Mouse (Mus musculus): ENCODE results near the gene Krt39. TPM values are rescaled to one million over a fixed set of nuclear protein-coding genes. Genes with fewer than 3 reads are reported as not detected.

The Krt39 gene
- total RNA-seq, 1 experiment, result not detected

- TF ChIP-seq ZC3H11A (IDR thresholded peaks at IDR 0.05; ENCODE audit: borderline replicate concordance, low read depth, low read length) (no peak), MAFK (IDR thresholded peaks at IDR 0.05; ENCODE audit: insufficient read depth, low read depth, low read length) (no peak), HCFC1 (IDR thresholded peaks at IDR 0.05; ENCODE audit: borderline replicate concordance, insufficient read depth, low read length) (no peak), CHD2 (IDR thresholded peaks at IDR 0.05; ENCODE audit: low read depth, low read length) (no peak), ZNF384 (IDR thresholded peaks at IDR 0.05; ENCODE audit: low read depth, low read length) (no peak)
Observed at GRCm38 (mm10) chr11:99468566-99468965, 52.6 kb downstream of the Krt39 start.

GRCm38 (mm10) chr11:99466316-99466715, 54.8 kb downstream of the Krt39 start:
- Histone ChIP-seq H3K27ac (ENCODE audit: insufficient read depth, low read depth, low read length, poor library complexity, severe bottlenecking) (no peak overlapping the region), H3K9me3 (ENCODE audit: control insufficient read depth, insufficient read depth, low read depth, low read length) (no peaks in the 10 kb centered on the region), H3K4me1 (ENCODE audit: control insufficient read depth in 2 of 2, insufficient read depth in 2 of 2, low read length in 2 of 2, poor library complexity in 1 of 2) (no peaks in the 10 kb centered on the region), H3K9ac (ENCODE audit: insufficient read depth, low read depth, low read length, poor library complexity, severe bottlenecking) (no peak overlapping the region), H3K4me3 (ENCODE audit: insufficient read depth in 1 of 2, low read depth in 1 of 2, low read length in 2 of 2, poor library complexity in 1 of 2, severe bottlenecking in 1 of 2) (no peak overlapping the region), H3K36me3 (ENCODE audit: control insufficient read depth, insufficient read depth, low read length, poor library complexity, severe bottlenecking) (no peaks in the 10 kb centered on the region)
- no peak for TF ChIP-seq CHD2 (IDR thresholded peaks at IDR 0.05; ENCODE audit: low read depth, low read length)
- TF ChIP-seq MAFK (IDR thresholded peaks at IDR 0.05; ENCODE audit: insufficient read depth, low read depth, low read length), result no peak
- TF ChIP-seq ZNF384 (IDR thresholded peaks at IDR 0.05; ENCODE audit: low read depth, low read length), result no peak
- TF ChIP-seq ZC3H11A (IDR thresholded peaks at IDR 0.05; ENCODE audit: borderline replicate concordance, low read depth, low read length), result no peak
- TF ChIP-seq HCFC1 (IDR thresholded peaks at IDR 0.05; ENCODE audit: borderline replicate concordance, insufficient read depth, low read length), result no peak
- DNase-seq (ENCODE audit: low read depth, low spot score), result no peak
- in situ Hi-C loops (cut with MboI; ENCODE audit: low sequenced_read_pairs in 2 of 2, unreplicated experiment in 2 of 2), result loop anchor here (5.0 to 10.0 kb wide), 2 partner anchors 828 to 831 kb away; no protein-coding TSS in a partner anchor

More at GRCm38 (mm10) chr11:99468566-99468965, 52.6 kb downstream of the Krt39 start:
- Histone ChIP-seq H3K27ac (ENCODE audit: insufficient read depth, low read depth, low read length, poor library complexity, severe bottlenecking) (no peak overlapping the region), H3K36me3 (ENCODE audit: control insufficient read depth, insufficient read depth, low read length, poor library complexity, severe bottlenecking) (no peaks in the 10 kb centered on the region), H3K4me1 (ENCODE audit: control insufficient read depth in 2 of 2, insufficient read depth in 2 of 2, low read length in 2 of 2, poor library complexity in 1 of 2) (no peaks in the 10 kb centered on the region), H3K9ac (ENCODE audit: insufficient read depth, low read depth, low read length, poor library complexity, severe bottlenecking) (no peak overlapping the region), H3K4me3 (ENCODE audit: insufficient read depth in 1 of 2, low read depth in 1 of 2, low read length in 2 of 2, poor library complexity in 1 of 2, severe bottlenecking in 1 of 2) (no peak overlapping the region), H3K9me3 (ENCODE audit: control insufficient read depth, insufficient read depth, low read depth, low read length) (no peaks in the 10 kb centered on the region)
- no peak for DNase-seq (ENCODE audit: low read depth, low spot score)
- in situ Hi-C loops (cut with MboI; ENCODE audit: low sequenced_read_pairs in 2 of 2, unreplicated experiment in 2 of 2), result loop anchor here (5.0 to 10.0 kb wide), 2 partner anchors 826 to 829 kb away; no protein-coding TSS in a partner anchor

DNA sequence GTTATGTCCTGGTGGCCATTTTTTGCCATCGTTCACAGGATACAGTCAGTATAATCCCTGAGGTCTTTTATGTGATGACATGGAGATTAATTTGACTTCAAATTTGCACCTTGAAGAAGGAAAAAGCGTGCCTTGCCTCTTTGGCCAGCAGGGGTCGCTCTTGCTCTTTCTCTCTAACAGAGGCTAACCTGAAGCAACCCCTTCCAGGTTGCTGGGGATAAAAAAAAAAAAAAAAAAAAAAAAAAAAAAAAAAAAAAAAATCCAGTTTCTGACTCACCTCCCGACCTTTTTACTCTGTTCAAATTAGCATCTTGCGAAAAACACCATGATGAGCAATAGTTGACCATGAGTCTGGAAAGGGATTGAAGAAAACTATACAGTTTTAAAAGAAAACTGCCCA, 56.3 kb downstream of the Krt39 start:
- TF ChIP-seq CHD2 (IDR thresholded peaks at IDR 0.05; ENCODE audit: low read depth, low read length) (no peak), ZC3H11A (IDR thresholded peaks at IDR 0.05; ENCODE audit: borderline replicate concordance, low read depth, low read length) (peak; percentile 89), ZNF384 (IDR thresholded peaks at IDR 0.05; ENCODE audit: low read depth, low read length) (peak; percentile 98), MAFK (IDR thresholded peaks at IDR 0.05; ENCODE audit: insufficient read depth, low read depth, low read length) (no peak), HCFC1 (IDR thresholded peaks at IDR 0.05; ENCODE audit: borderline replicate concordance, insufficient read depth, low read length) (no peak)

More for the DNA sequence above, 56.3 kb downstream of the Krt39 start:
- Histone ChIP-seq H3K4me1 (ENCODE audit: control insufficient read depth in 2 of 2, insufficient read depth in 2 of 2, low read length in 2 of 2, poor library complexity in 1 of 2) (no peaks in the 10 kb centered on the region), H3K36me3 (ENCODE audit: control insufficient read depth, insufficient read depth, low read length, poor library complexity, severe bottlenecking) (no peaks in the 10 kb centered on the region), H3K27ac (ENCODE audit: insufficient read depth, low read depth, low read length, poor library complexity, severe bottlenecking) (no peak overlapping the region), H3K9me3 (ENCODE audit: control insufficient read depth, insufficient read depth, low read depth, low read length) (no peaks in the 10 kb centered on the region), H3K9ac (ENCODE audit: insufficient read depth, low read depth, low read length, poor library complexity, severe bottlenecking) (no peak overlapping the region), H3K4me3 (ENCODE audit: insufficient read depth in 1 of 2, low read depth in 1 of 2, low read length in 2 of 2, poor library complexity in 1 of 2, severe bottlenecking in 1 of 2) (no peak overlapping the region)
- in situ Hi-C loops (cut with MboI; ENCODE audit: low sequenced_read_pairs in 2 of 2, unreplicated experiment in 2 of 2), result loop anchor here (5.0 to 10.0 kb wide), 3 partner anchors 83 to 832 kb away; no protein-coding TSS in a partner anchor
- peak; percentile 69 for DNase-seq (ENCODE audit: low read depth, low spot score)

Other genes starting within 250 kb of the Krt39 start
- gene Krt24, start 236.1 kb downstream of the Krt39 start, total RNA-seq (2012; rRNA removed), result not detected in 2 replicates
- not detected in 2 replicates for gene Krt25, start 198.4 kb downstream of the Krt39 start, total RNA-seq (2012; rRNA removed)
- not detected in 2 replicates for gene Krt26, start 183.4 kb downstream of the Krt39 start, total RNA-seq (2012; rRNA removed)
- gene Krt27, start 170.2 kb downstream of the Krt39 start, total RNA-seq (2012; rRNA removed), result 0.13 TPM in 1 of 2 replicates, not detected in the other
- gene Krt28, start 146.4 kb downstream of the Krt39 start, total RNA-seq (2012; rRNA removed), result 0.18 and 0.32 TPM in 2 replicates
- 0.53 and 2.8 TPM in 2 replicates for gene Krt10, start 132.0 kb downstream of the Krt39 start, total RNA-seq (2012; rRNA removed)
- gene Krt12, start 99.1 kb downstream of the Krt39 start, total RNA-seq (2012; rRNA removed), result 0.37 and 0.49 TPM in 2 replicates
- gene Krt20, start 83.2 kb downstream of the Krt39 start, total RNA-seq (2012; rRNA removed), result 1.8 and 2.4 TPM in 2 replicates
- 0.16 and 0.18 TPM in 2 replicates for gene Krt23, start 28.2 kb downstream of the Krt39 start, total RNA-seq (2012; rRNA removed)
- not detected in 2 replicates for gene Krt40, start 21.8 kb upstream of the Krt39 start, total RNA-seq (2012; rRNA removed)
- gene Krtap3-3, start 29.5 kb upstream of the Krt39 start, total RNA-seq (2012; rRNA removed), result not detected in 2 replicates
- not detected in 2 replicates for gene Krtap3-2, start 35.5 kb upstream of the Krt39 start, total RNA-seq (2012; rRNA removed)
- gene Gm11939, start 38.1 kb upstream of the Krt39 start, total RNA-seq (2012; rRNA removed), result not detected in 2 replicates
- gene Krtap3-1, start 45.3 kb upstream of the Krt39 start, total RNA-seq (2012; rRNA removed), result not detected in 2 replicates
- gene Krtap1-5, start 59.7 kb upstream of the Krt39 start, total RNA-seq (2012; rRNA removed), result not detected in 2 replicates
- gene Krtap1-4, start 62.3 kb upstream of the Krt39 start, total RNA-seq (2012; rRNA removed), result not detected in 2 replicates
- gene Krtap1-3, start 70.0 kb upstream of the Krt39 start, total RNA-seq (2012; rRNA removed), result not detected in 2 replicates
- not detected in 2 replicates for gene Krtap9-3, start 76.8 kb upstream of the Krt39 start, total RNA-seq (2012; rRNA removed)
- not detected in 2 replicates for gene Gm11938, start 82.0 kb upstream of the Krt39 start, total RNA-seq (2012; rRNA removed)
- not detected in 2 replicates for gene Gm11937, start 88.9 kb upstream of the Krt39 start, total RNA-seq (2012; rRNA removed)
- not detected in 2 replicates for gene Krtap2-4, start 93.5 kb upstream of the Krt39 start, total RNA-seq (2012; rRNA removed)
- not detected in 2 replicates for gene Gm11562, start 99.1 kb upstream of the Krt39 start, total RNA-seq (2012; rRNA removed)
- gene Krtap4-1, start 106.9 kb upstream of the Krt39 start, total RNA-seq (2012; rRNA removed), result not detected in 2 replicates
- not detected in 2 replicates for gene Krtap4-2, start 113.7 kb upstream of the Krt39 start, total RNA-seq (2012; rRNA removed)
- not detected in 2 replicates for gene Krtap4-7, start 122.8 kb upstream of the Krt39 start, total RNA-seq (2012; rRNA removed)
- gene Gm11555, start 128.9 kb upstream of the Krt39 start, total RNA-seq (2012; rRNA removed), result not detected in 2 replicates
- not detected in 2 replicates for gene Gm11563, start 137.6 kb upstream of the Krt39 start, total RNA-seq (2012; rRNA removed)
- not detected in 2 replicates for gene Krtap4-6, start 144.6 kb upstream of the Krt39 start, total RNA-seq (2012; rRNA removed)
- not detected in 2 replicates for gene Gm14190, start 169.4 kb upstream of the Krt39 start, total RNA-seq (2012; rRNA removed)
- gene Gm14180, start 213.0 kb upstream of the Krt39 start, total RNA-seq (2012; rRNA removed), result not detected in 2 replicates

All from ES-E14 (cell line).